Mouse (Mus musculus): ENCODE data around the gene Rpl29.

GRCm38 (mm10) chr9:106429221-106430014 lies at the start of gene Rpl29:
- TF ChIP-seq CTCF (IDR thresholded peaks at IDR 0.05; ENCODE audit: borderline replicate concordance, insufficient read depth, low read depth, low read length) (no peak), POLR2A (IDR thresholded peaks at IDR 0.05; ENCODE audit: borderline replicate concordance, insufficient read depth, low read length) (peak; percentile 73)
